Mouse (Mus musculus) lung, embryonic 15.5 days (tissue): Measurements from ENCODE around the gene Farsb. TPM values are rescaled to one million over a fixed set of nuclear protein-coding genes. Genes with fewer than 3 reads are reported as not detected.

Source experiments
- ATAC-seq: fragments of 200-750 bp; cut with Nextera tagmentation; 2 replicates; pipeline ENCODE4 v1.8.0; 2017; ENCODE audit warnings: moderate number of reproducible peaks, borderline replicate concordance; ENCODE audit not compliant: low FRiP score, low TSS enrichment; ENCODE audit errors: extremely low read depth
- H3K27ac ChIP-seq: fragments of 300-500 bp; sonication (generic); 2 replicates; pipeline ENCODE4 v1.5.1; 2015; ENCODE audit warnings: moderate library complexity, mild to moderate bottlenecking, inconsistent platforms
- H3K27me3 ChIP-seq: fragments of 300-500 bp; sonication (generic); 2 replicates; pipeline ENCODE4 v1.6.1; 2015; ENCODE audit warnings: inconsistent platforms
- H3K36me3 ChIP-seq: fragments of 300-500 bp; sonication (generic); 2 replicates; pipeline ENCODE4 v1.6.1; 2015; ENCODE audit warnings: inconsistent platforms
- H3K4me1 ChIP-seq: fragments of 300-500 bp; sonication (generic); 2 replicates; pipeline ENCODE4 v1.6.1; 2015; ENCODE audit warnings: inconsistent platforms
- H3K4me2 ChIP-seq: fragments of 300-500 bp; sonication (generic); 2 replicates; pipeline ENCODE4 v1.6.1; 2015; ENCODE audit warnings: inconsistent platforms, mild to moderate bottlenecking, moderate library complexity
- H3K4me3 ChIP-seq: fragments of 300-500 bp; sonication (generic); 2 replicates; pipeline ENCODE4 v1.5.1; 2015; ENCODE audit warnings: mild to moderate bottlenecking, inconsistent platforms
- H3K9ac ChIP-seq: fragments of 300-500 bp; sonication (generic); 2 replicates; pipeline ENCODE4 v1.6.1; 2015; ENCODE audit warnings: inconsistent platforms
- H3K9me3 ChIP-seq: fragments of 300-500 bp; sonication (generic); 2 replicates; pipeline ENCODE4 v1.6.1; 2016; ENCODE audit warnings: inconsistent platforms
- WGBS: fragments of 180-500 bp; shearing (Covaris S2); methylation state at CpG from one replicate; pipeline ENCODE4 v1.1.7; 2015; 5-methylcytosine and 5-hydroxymethylcytosine counted together
- polyA plus RNA-seq: library from polyadenylated mRNA; unstranded; fragments of >200 nt; fragmentation: Nextera tagmentation; extraction: Ambion mirVana; gene quantifications from 2 replicates; pipeline ENCODE4 v1.2.1, GENCODE M21; 2015

Farsb gene
- polyA plus RNA-seq, result 126 and 129 TPM in 2 replicates

GRCm38 (mm10) chr1:78488752-78489492 lies at the start of gene Farsb:
Gene Farsb, minus strand, starts transcription at chr1:78488897.
- H3K4me2 ChIP-seq, result peak within 1 kb of the TSS; percentile 77
- WGBS, result under 1% methylated on average over 31 of the region's 31 CpGs
- H3K9me3 ChIP-seq, result no peaks in the 10 kb centered on the region
- H3K4me3 ChIP-seq, result peak within 1 kb of the TSS; percentile 99
- peak within 1 kb of the TSS; percentile 69 for H3K27ac ChIP-seq
- H3K36me3 ChIP-seq, result no peaks in the 10 kb centered on the region
- ATAC-seq, result peak; percentile 98
- H3K4me1 ChIP-seq, result peaks cover 23% of the 10 kb centered on the region
- no peaks in the 10 kb centered on the region for H3K27me3 ChIP-seq
- H3K9ac ChIP-seq, result peak within 1 kb of the TSS; percentile 96

- Histone ChIP-seq H3K9ac (no peak overlapping the region), H3K4me1 (peaks cover 4% of the 10 kb centered on the region; the same call in 1 of the 2 replicates), H3K9me3 (no peaks in the 10 kb centered on the region), H3K27me3 (no peaks in the 10 kb centered on the region), H3K4me3 (no peak overlapping the region), H3K27ac (no peak overlapping the region), H3K36me3 (no peaks in the 10 kb centered on the region), H3K4me2 (no peak overlapping the region)
- ATAC-seq, result no peak
- 47% methylated on average over 5 of the region's 5 CpGs for WGBS
Observed at GRCm38 (mm10) chr1:78538396-78538795, 49.7 kb upstream of the Farsb start.

GRCm38 (mm10) chr1:78537494-78538010 lies 48.9 kb upstream of the Farsb start:
- H3K27ac ChIP-seq, result 0 out of 2 replicates have a peak overlapping the region, but pooled peaks have one; percentile 13
- peaks cover 4% of the 10 kb centered on the region; the same call in 1 of the 2 replicates for H3K4me1 ChIP-seq
- no peaks in the 10 kb centered on the region for H3K27me3 ChIP-seq
- ATAC-seq, result peak; percentile 87; the same call in 1 of the 2 replicates
- H3K4me2 ChIP-seq, result peak overlapping the region; percentile 84
- 16% methylated on average over 16 of the region's 16 CpGs for WGBS
- no peaks in the 10 kb centered on the region for H3K9me3 ChIP-seq
- H3K4me3 ChIP-seq, result peak overlapping the region; percentile 40
- H3K9ac ChIP-seq, result peak overlapping the region; percentile 46; the same call in 1 of the 2 replicates
- no peaks in the 10 kb centered on the region for H3K36me3 ChIP-seq

- H3K27ac ChIP-seq, result no peak overlapping the region
- H3K4me3 ChIP-seq, result peak overlapping the region; percentile 40; the same call in 1 of the 2 replicates
- ATAC-seq, result no peak
- peak overlapping the region; percentile 84 for H3K4me2 ChIP-seq
- no peaks in the 10 kb centered on the region for H3K36me3 ChIP-seq
- 29% methylated on average over 19 of the region's 19 CpGs for WGBS
- H3K27me3 ChIP-seq, result no peaks in the 10 kb centered on the region
- H3K9me3 ChIP-seq, result no peaks in the 10 kb centered on the region
- no peak overlapping the region for H3K9ac ChIP-seq
- H3K4me1 ChIP-seq, result peaks cover 4% of the 10 kb centered on the region; the same call in 1 of the 2 replicates
Observed at GRCm38 (mm10) chr1:78536310-78537164, 47.8 kb upstream of the Farsb start.

GRCm38 (mm10) chr1:78534428-78535150 lies 45.9 kb upstream of the Farsb start:
- Histone ChIP-seq H3K4me2 (no peak overlapping the region), H3K9ac (no peak overlapping the region), H3K36me3 (no peaks in the 10 kb centered on the region), H3K9me3 (no peaks in the 10 kb centered on the region), H3K27me3 (no peaks in the 10 kb centered on the region), H3K27ac (no peak overlapping the region), H3K4me3 (no peak overlapping the region), H3K4me1 (peaks cover 4% of the 10 kb centered on the region; the same call in 1 of the 2 replicates)
- no peak for ATAC-seq
- 79% methylated on average over 9 of the region's 9 CpGs for WGBS

GRCm38 (mm10) chr1:78532184-78532800 lies 43.6 kb upstream of the Farsb start:
- no peaks in the 10 kb centered on the region for H3K4me1 ChIP-seq
- H3K27me3 ChIP-seq, result no peaks in the 10 kb centered on the region
- no peak overlapping the region for H3K27ac ChIP-seq
- H3K9ac ChIP-seq, result no peak overlapping the region
- H3K4me2 ChIP-seq, result no peak overlapping the region
- peak; percentile 65; the same call in 1 of the 2 replicates for ATAC-seq
- no peak overlapping the region for H3K4me3 ChIP-seq
- H3K9me3 ChIP-seq, result no peaks in the 10 kb centered on the region
- H3K36me3 ChIP-seq, result no peaks in the 10 kb centered on the region
- WGBS, result 74% methylated on average over 15 of the region's 15 CpGs

- H3K9ac ChIP-seq, result no peak overlapping the region
- H3K4me3 ChIP-seq, result no peak overlapping the region
- no peaks in the 10 kb centered on the region for H3K4me1 ChIP-seq
- 70% methylated on average over 7 of the region's 7 CpGs for WGBS
- no peak for ATAC-seq
- H3K27me3 ChIP-seq, result no peaks in the 10 kb centered on the region
- H3K27ac ChIP-seq, result no peak overlapping the region
- no peaks in the 10 kb centered on the region for H3K36me3 ChIP-seq
- no peaks in the 10 kb centered on the region for H3K9me3 ChIP-seq
- H3K4me2 ChIP-seq, result no peak overlapping the region
Observed at GRCm38 (mm10) chr1:78530500-78531215, 42.0 kb upstream of the Farsb start.

- H3K9ac ChIP-seq, result no peak overlapping the region
- H3K4me1 ChIP-seq, result no peaks in the 10 kb centered on the region
- WGBS, result 82% methylated on average over 8 of the region's 8 CpGs
- H3K27ac ChIP-seq, result no peak overlapping the region
- ATAC-seq, result no peak
- H3K4me3 ChIP-seq, result no peak overlapping the region
- no peaks in the 10 kb centered on the region for H3K27me3 ChIP-seq
- no peak overlapping the region for H3K4me2 ChIP-seq
- no peaks in the 10 kb centered on the region for H3K36me3 ChIP-seq
- H3K9me3 ChIP-seq, result no peaks in the 10 kb centered on the region
Observed at GRCm38 (mm10) chr1:78529011-78529410, 40.3 kb upstream of the Farsb start.

GRCm38 (mm10) chr1:78528356-78528755 lies 39.7 kb upstream of the Farsb start:
- H3K9ac ChIP-seq, result no peak overlapping the region
- WGBS, result 90% methylated on average over 3 of the region's 3 CpGs
- H3K4me1 ChIP-seq, result no peaks in the 10 kb centered on the region
- no peaks in the 10 kb centered on the region for H3K27me3 ChIP-seq
- no peak for ATAC-seq
- no peak overlapping the region for H3K27ac ChIP-seq
- no peak overlapping the region for H3K4me2 ChIP-seq
- no peak overlapping the region for H3K4me3 ChIP-seq
- H3K36me3 ChIP-seq, result no peaks in the 10 kb centered on the region
- no peaks in the 10 kb centered on the region for H3K9me3 ChIP-seq

- no peak for ATAC-seq
- no peaks in the 10 kb centered on the region for H3K36me3 ChIP-seq
- 46% methylated on average over 23 of the region's 23 CpGs for WGBS
Observed at GRCm38 (mm10) chr1:78525189-78525886, 36.6 kb upstream of the Farsb start.

More at GRCm38 (mm10) chr1:78525189-78525886, 36.6 kb upstream of the Farsb start:
- Histone ChIP-seq H3K4me1 (no peaks in the 10 kb centered on the region), H3K9me3 (no peaks in the 10 kb centered on the region), H3K27ac (no peak overlapping the region), H3K4me2 (no peak overlapping the region), H3K4me3 (no peak overlapping the region), H3K27me3 (no peaks in the 10 kb centered on the region), H3K9ac (no peak overlapping the region)
